Mouse (Mus musculus) kidney, adult 2 months (tissue): ENCODE results near the gene Abi2. TPM values are rescaled to one million over a fixed set of nuclear protein-coding genes. Genes with fewer than 3 reads are reported as not detected.

ENCODE experiments used
- DNase-seq: peaks from one replicate; pipeline ENCODE4 v3.0.0; 2021
- H3K27ac ChIP-seq: fragments of 200-500 bp; 2 replicates; pipeline ENCODE4 v1.5.1; 2012; ENCODE audit warnings: low read depth, low read length, control low read depth, inconsistent platforms; ENCODE audit not compliant: insufficient read depth
- H3K27me3 ChIP-seq: fragments of 200-500 bp; replicated peaks from 2 replicates; pipeline ENCODE4 v1.6.1; 2012; ENCODE audit warnings: mild to moderate bottlenecking, moderate library complexity, low read length, inconsistent platforms; ENCODE audit not compliant: control insufficient read depth, insufficient read depth
- H3K36me3 ChIP-seq: fragments of 200-500 bp; 2 replicates; pipeline ENCODE4 v1.6.1; 2012; ENCODE audit warnings: mild to moderate bottlenecking, moderate library complexity, low read length, inconsistent platforms; ENCODE audit not compliant: control insufficient read depth, insufficient read depth
- H3K4me1 ChIP-seq: fragments of 200-500 bp; 2 replicates; pipeline ENCODE4 v1.6.1; 2011; ENCODE audit warnings: low read length; ENCODE audit not compliant: control insufficient read depth, insufficient read depth
- H3K4me3 ChIP-seq: fragments of 200-500 bp; 2 replicates; pipeline ENCODE4 v1.5.1; 2011; ENCODE audit warnings: mild to moderate bottlenecking, low read depth, low read length, control low read depth; ENCODE audit not compliant: insufficient read depth
- CTCF ChIP-seq: fragments of 200-500 bp; conservative IDR thresholded peaks from 2 replicates; pipeline ENCODE4 v1.5.1; 2011; ENCODE audit warnings: low read depth, mild to moderate bottlenecking, control low read depth, low read length, moderate library complexity, mixed read lengths; ENCODE audit not compliant: insufficient read depth, insufficient read length
- POLR2A ChIP-seq: fragments of 200-500 bp; IDR thresholded peaks from one replicate; pipeline ENCODE4 v1.6.1; 2011; ENCODE audit warnings: low read depth, low read length, control low read depth
- WGBS: fragments of 180-500 bp; shearing (Covaris S2); methylation state at CpG from one replicate; pipeline ENCODE4 v1.1.7; 2018; 5-methylcytosine and 5-hydroxymethylcytosine counted together
- polyA plus RNA-seq: library from polyadenylated mRNA; depleted of rRNA; stranded (reverse); fragments of >200 nt; gene quantifications from 2 replicates; pipeline ENCODE4 v1.2.3, GENCODE M21; 2012

Gene Abi2
- polyA plus RNA-seq, 1 experiment, result 6.9 TPM

GRCm38 (mm10) chr1:60447067-60447466 lies 37.6 kb downstream of the Abi2 start:
- no peak for DNase-seq
- no peaks in the 10 kb centered on the region for H3K27me3 ChIP-seq
- no peaks in the 10 kb centered on the region for H3K4me1 ChIP-seq
- H3K27ac ChIP-seq, result no peak overlapping the region
- H3K36me3 ChIP-seq, result peaks cover 1% of the 10 kb centered on the region; the same call in 1 of the 2 replicates
- WGBS, result 78% methylated on average over 12 of the region's 12 CpGs
- peak; percentile 32 for TF ChIP-seq CTCF
- TF ChIP-seq POLR2A, result no peak
- no peak overlapping the region for H3K4me3 ChIP-seq

- Histone ChIP-seq H3K4me1 (no peaks in the 10 kb centered on the region), H3K36me3 (peaks cover 1% of the 10 kb centered on the region; the same call in 1 of the 2 replicates), H3K27me3 (no peaks in the 10 kb centered on the region), H3K4me3 (no peak overlapping the region), H3K27ac (no peak overlapping the region)
- no peak for DNase-seq
- no peak for TF ChIP-seq CTCF
- TF ChIP-seq POLR2A, result no peak
- whole genome bisulfite sequencing, result 5% methylated on average over 1 of the region's 1 CpGs
Observed at GRCm38 (mm10) chr1:60449896-60450295, 40.5 kb downstream of the Abi2 start.

GRCm38 (mm10) chr1:60460623-60461022 lies 51.2 kb downstream of the Abi2 start:
- Histone ChIP-seq H3K4me1 (no peaks in the 10 kb centered on the region), H3K4me3 (no peak overlapping the region), H3K36me3 (no peaks in the 10 kb centered on the region), H3K27ac (no peak overlapping the region), H3K27me3 (no peaks in the 10 kb centered on the region)
- no peak for DNase-seq
- 67% methylated on average over 1 of the region's 1 CpGs for WGBS
- no peak for TF ChIP-seq POLR2A
- no peak for TF ChIP-seq CTCF

GRCm38 (mm10) chr1:60469491-60469890 lies 60.1 kb downstream of the Abi2 start:
- 88% methylated on average over 2 of the region's 2 CpGs for WGBS
- DNase-seq, result no peak

GRCm38 (mm10) chr1:60470541-60470940 lies 61.1 kb downstream of the Abi2 start:
- Histone ChIP-seq H3K27me3 (no peaks in the 10 kb centered on the region), H3K4me3 (no peak overlapping the region), H3K36me3 (no peaks in the 10 kb centered on the region), H3K4me1 (no peaks in the 10 kb centered on the region), H3K27ac (no peak overlapping the region)
- DNase-seq, result no peak
- TF ChIP-seq CTCF (no peak), POLR2A (no peak)
- 90% methylated on average over 7 of the region's 7 CpGs for WGBS

More at GRCm38 (mm10) chr1:60469491-60469890, 60.1 kb downstream of the Abi2 start:
- Histone ChIP-seq H3K27ac (no peak overlapping the region), H3K27me3 (no peaks in the 10 kb centered on the region), H3K36me3 (no peaks in the 10 kb centered on the region), H3K4me1 (no peaks in the 10 kb centered on the region), H3K4me3 (no peak overlapping the region)
- TF ChIP-seq POLR2A (no peak), CTCF (no peak)

- H3K4me1 ChIP-seq, result no peaks in the 10 kb centered on the region
- WGBS, result 60% methylated on average over 1 of the region's 1 CpGs
- no peak overlapping the region for H3K4me3 ChIP-seq
- DNase-seq, result no peak
- peaks cover 4% of the 10 kb centered on the region for H3K36me3 ChIP-seq
- TF ChIP-seq POLR2A (no peak), CTCF (no peak)
- no peaks in the 10 kb centered on the region for H3K27me3 ChIP-seq
- H3K27ac ChIP-seq, result no peak overlapping the region
Observed at GRCm38 (mm10) chr1:60481561-60481960, 72.1 kb downstream of the Abi2 start.

GRCm38 (mm10) chr1:60482881-60483280 lies 73.5 kb downstream of the Abi2 start:
- Histone ChIP-seq H3K4me1 (no peaks in the 10 kb centered on the region), H3K27me3 (no peaks in the 10 kb centered on the region), H3K4me3 (no peak overlapping the region), H3K36me3 (peaks cover 4% of the 10 kb centered on the region), H3K27ac (no peak overlapping the region)
- no peak for DNase-seq
- TF ChIP-seq POLR2A, result no peak
- TF ChIP-seq CTCF, result no peak
- WGBS, result 93% methylated on average over 1 of the region's 1 CpGs
